Mouse (Mus musculus): Measurements from ENCODE around the gene Exosc8.

GRCm38 (mm10) chr3:54745799-54746198 is 10.6 kb upstream of the Exosc8 start:
- TF ChIP-seq CTCF (IDR thresholded peaks at IDR 0.05; ENCODE audit: borderline replicate concordance, extremely low read depth, insufficient read depth, insufficient read length) (peak; percentile 62), POLR2A (IDR thresholded peaks at IDR 0.05; ENCODE audit: borderline replicate concordance, extremely low read depth, insufficient read depth, insufficient read length, poor library complexity, severe bottlenecking) (no peak)

Data from brain, embryonic 14.5 days (tissue).